In genomic region chrX:106171106-106171852, GRCm38 (mm10) we compare ENCODE assay signal across 1 mouse cellular context.
TF ChIP-seq lines count a peak whose summit lies in the region.

No protein-coding gene starts in this region.

TF ChIP-seq in CH12.LX, 34 proteins besides CTCF, POLR2A, EP300 and RAD21 (continued from another document):
- TF ChIP-seq NELFE (IDR thresholded peaks at IDR 0.05; ENCODE audit: low read depth, low read length): no peak
- no peak for TF ChIP-seq ZC3H11A (IDR thresholded peaks at IDR 0.05; ENCODE audit: low read depth, low read length)
- TF ChIP-seq GABPA (IDR thresholded peaks at IDR 0.05; ENCODE audit: insufficient replicate concordance, low read depth, low read length): no peak
- TF ChIP-seq SIN3A (IDR thresholded peaks at IDR 0.05; ENCODE audit: low read length): 0 out of 2 replicates have a peak, but pooled peaks have one; percentile 26
- TF ChIP-seq MAX (IDR thresholded peaks at IDR 0.05; ENCODE audit: low read length): peak; percentile 55; the same call in 1 of the 2 replicates
- 0 out of 2 replicates have a peak, but pooled peaks have one; percentile 17 for TF ChIP-seq MEF2A (IDR thresholded peaks at IDR 0.05; ENCODE audit: borderline replicate concordance, low read depth, low read length)
- peak; percentile 72 for TF ChIP-seq SMC3 (IDR thresholded peaks at IDR 0.05; ENCODE audit: low read depth, low read length)
- peak; percentile 45; the same call in 1 of the 2 replicates for TF ChIP-seq CHD2 (IDR thresholded peaks at IDR 0.05; ENCODE audit: low read length)
- no peak for TF ChIP-seq MAFK (IDR thresholded peaks at IDR 0.05; ENCODE audit: insufficient replicate concordance, low read length)
TF ChIP-seq in CH12.LX: peak in this region for 9.
